Mouse (Mus musculus) limb, embryonic 14.5 days (tissue): ENCODE data around the gene Zfyve9. TPM values are rescaled to one million over a fixed set of nuclear protein-coding genes. Genes with fewer than 3 reads are reported as not detected.

Experiments
- ATAC-seq: fragments of 200-750 bp; cut with Nextera tagmentation; 2 replicates; pipeline ENCODE4 v1.8.0; 2017; ENCODE audit warnings: low read depth, moderate number of reproducible peaks, moderate TSS enrichment; ENCODE audit not compliant: low FRiP score
- DNase-seq: peaks from one replicate; pipeline ENCODE4 v3.0.0-alpha.2; 2015; ENCODE audit warnings: low spot score
- H3K27ac ChIP-seq: fragments of 300-500 bp; sonication (generic); replicated peaks from 2 replicates; pipeline ENCODE4 v1.5.1; 2014; ENCODE audit warnings: low read depth, mild to moderate bottlenecking, low read length, moderate library complexity, mixed read lengths
- H3K27me3 ChIP-seq: fragments of 300-500 bp; sonication (generic); 2 replicates; pipeline ENCODE4 v1.6.1; 2014; ENCODE audit warnings: low read length, mixed read lengths; ENCODE audit not compliant: control insufficient read depth, insufficient read depth
- H3K36me3 ChIP-seq: fragments of 300-500 bp; sonication (generic); 2 replicates; pipeline ENCODE4 v1.6.1; 2014; ENCODE audit warnings: mild to moderate bottlenecking, low read length, moderate library complexity, mixed read lengths; ENCODE audit not compliant: control insufficient read depth, insufficient read depth
- H3K4me1 ChIP-seq: fragments of 300-500 bp; sonication (generic); 2 replicates; pipeline ENCODE4 v1.6.1; 2014; ENCODE audit warnings: antibody characterized with exemption, low read length, mixed read lengths; ENCODE audit not compliant: control insufficient read depth, insufficient read depth
- H3K4me2 ChIP-seq: fragments of 300-500 bp; sonication (generic); replicated peaks from 2 replicates; pipeline ENCODE4 v1.6.1; 2014; ENCODE audit warnings: low read depth, mild to moderate bottlenecking, low read length, moderate library complexity; ENCODE audit not compliant: severe bottlenecking
- H3K4me3 ChIP-seq: fragments of 300-500 bp; sonication (generic); replicated peaks from 2 replicates; pipeline ENCODE4 v1.5.1; 2014; ENCODE audit warnings: low read length
- H3K9ac ChIP-seq: fragments of 300-500 bp; sonication (generic); 2 replicates; pipeline ENCODE4 v1.6.1; 2014; ENCODE audit warnings: mild to moderate bottlenecking, low read depth, low read length, moderate library complexity; ENCODE audit not compliant: severe bottlenecking
- H3K9me3 ChIP-seq: fragments of 300-500 bp; sonication (generic); 2 replicates; pipeline ENCODE4 v1.6.1; 2016; ENCODE audit warnings: low read length; ENCODE audit not compliant: control insufficient read depth
- POLR2A ChIP-seq: fragments of 200-500 bp; IDR thresholded peaks from 2 replicates; pipeline ENCODE4 v1.8.0; 2012; ENCODE audit warnings: inconsistent platforms, mild to moderate bottlenecking, moderate library complexity, borderline replicate concordance; ENCODE audit not compliant: insufficient read depth, insufficient read length; ENCODE audit errors: extremely low read depth
- WGBS: fragments of 180-500 bp; shearing (Covaris S2); extraction: QIAGEN DNeasy Blood & Tissue Kit; methylation state at CpG from one replicate; pipeline ENCODE4 v1.1.7; 2014; 5-methylcytosine and 5-hydroxymethylcytosine counted together
- polyA plus RNA-seq, 2 experiments: library from polyadenylated mRNA; depleted of rRNA in 1 of 2; stranded (reverse) in 1 of 2; unstranded in 1 of 2; fragments of >200 nt; fragmentation: Nextera tagmentation in 1 of 2; extraction: Ambion mirVana in 1 of 2; gene quantifications; 2 replicates each; pipeline versions ENCODE4 v1.2.1 to v1.2.3; 2012 to 2014

Zfyve9 gene
- polyA plus RNA-seq, 2 experiments, result 5.8 to 9.6 TPM

DNA sequence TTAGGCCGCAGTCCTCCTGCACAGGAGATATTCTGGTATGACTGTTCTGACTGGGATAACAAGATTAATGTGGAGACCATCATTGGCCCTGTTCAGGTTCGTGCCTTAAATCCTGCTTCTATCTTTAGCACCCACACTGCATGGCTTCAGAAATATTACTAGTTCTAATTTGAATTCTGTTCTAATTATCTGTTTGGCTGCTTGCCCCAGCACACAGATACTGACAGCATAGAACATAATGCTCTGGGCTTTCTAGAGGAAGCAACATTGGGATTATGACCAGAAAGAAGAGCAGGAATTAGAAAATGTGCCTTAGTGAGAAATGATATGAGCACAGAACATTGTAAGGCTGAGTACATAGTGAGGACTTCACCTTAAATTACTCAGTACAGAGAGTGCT is 187.2 kb downstream of the Zfyve9 start:
- Histone ChIP-seq H3K9ac (no peak overlapping the region), H3K4me2 (no peak overlapping the region), H3K4me1 (no peaks in the 10 kb centered on the region), H3K27ac (no peak overlapping the region), H3K27me3 (no peaks in the 10 kb centered on the region), H3K9me3 (no peaks in the 10 kb centered on the region), H3K4me3 (no peak overlapping the region), H3K36me3 (peaks cover 12% of the 10 kb centered on the region)
- 95% methylated on average over 2 of the region's 2 CpGs for WGBS
- ATAC-seq (no peak), DNase-seq (no peak)
- no peak for TF ChIP-seq POLR2A

Other genes starting within 250 kb of the Zfyve9 start
- gene Prpf38a, start 201.5 kb downstream of the Zfyve9 start, polyA plus RNA-seq (2012; rRNA removed), result 29.4 and 51.7 TPM in 2 replicates
- gene Prpf38a, start 201.5 kb downstream of the Zfyve9 start, polyA plus RNA-seq (2014; fragmentation: Nextera tagmentation; extraction: Ambion mirVana), result 78.1 and 83.0 TPM in 2 replicates
- gene Orc1, start 201.4 kb downstream of the Zfyve9 start, polyA plus RNA-seq (2012; rRNA removed), result 6.4 and 7.4 TPM in 2 replicates
- 9.2 and 9.3 TPM in 2 replicates for gene Orc1, start 201.4 kb downstream of the Zfyve9 start, polyA plus RNA-seq (2014; fragmentation: Nextera tagmentation; extraction: Ambion mirVana)
- 53.4 and 56.2 TPM in 2 replicates for gene Cc2d1b, start 160.9 kb downstream of the Zfyve9 start, polyA plus RNA-seq (2012; rRNA removed)
- 28.9 and 32.4 TPM in 2 replicates for gene Cc2d1b, start 160.9 kb downstream of the Zfyve9 start, polyA plus RNA-seq (2014; fragmentation: Nextera tagmentation; extraction: Ambion mirVana)
- gene 3110021N24Rik, start 61.1 kb downstream of the Zfyve9 start, polyA plus RNA-seq (2012; rRNA removed), result 0.26 and 0.29 TPM in 2 replicates
- gene 3110021N24Rik, start 61.1 kb downstream of the Zfyve9 start, polyA plus RNA-seq (2014; fragmentation: Nextera tagmentation; extraction: Ambion mirVana), result 1.5 and 2.3 TPM in 2 replicates
- 73.8 and 99.9 TPM in 2 replicates for gene Btf3l4, start 52.8 kb upstream of the Zfyve9 start, polyA plus RNA-seq (2012; rRNA removed)
- 167 and 179 TPM in 2 replicates for gene Btf3l4, start 52.8 kb upstream of the Zfyve9 start, polyA plus RNA-seq (2014; fragmentation: Nextera tagmentation; extraction: Ambion mirVana)
- 65.2 and 76.3 TPM in 2 replicates for gene Txndc12, start 53.8 kb upstream of the Zfyve9 start, polyA plus RNA-seq (2012; rRNA removed)
- gene Txndc12, start 53.8 kb upstream of the Zfyve9 start, polyA plus RNA-seq (2014; fragmentation: Nextera tagmentation; extraction: Ambion mirVana), result 105 and 116 TPM in 2 replicates
- gene Kti12, start 67.0 kb upstream of the Zfyve9 start, polyA plus RNA-seq (2012; rRNA removed), result 39.9 and 49.7 TPM in 2 replicates
- gene Kti12, start 67.0 kb upstream of the Zfyve9 start, polyA plus RNA-seq (2014; fragmentation: Nextera tagmentation; extraction: Ambion mirVana), result 45.1 and 47.3 TPM in 2 replicates
- gene A730015C16Rik, start 67.8 kb upstream of the Zfyve9 start, polyA plus RNA-seq (2012; rRNA removed), result 0.08 and 0.22 TPM in 2 replicates
- gene A730015C16Rik, start 67.8 kb upstream of the Zfyve9 start, polyA plus RNA-seq (2014; fragmentation: Nextera tagmentation; extraction: Ambion mirVana), result 1.4 and 1.6 TPM in 2 replicates
- 9.8 and 11.9 TPM in 2 replicates for gene Rab3b, start 98.3 kb upstream of the Zfyve9 start, polyA plus RNA-seq (2012; rRNA removed)
- 15.0 and 21.2 TPM in 2 replicates for gene Rab3b, start 98.3 kb upstream of the Zfyve9 start, polyA plus RNA-seq (2014; fragmentation: Nextera tagmentation; extraction: Ambion mirVana)
- 114 and 133 TPM in 2 replicates for gene Nrd1, start 219.9 kb upstream of the Zfyve9 start, polyA plus RNA-seq (2012; rRNA removed)
- gene Nrd1, start 219.9 kb upstream of the Zfyve9 start, polyA plus RNA-seq (2014; fragmentation: Nextera tagmentation; extraction: Ambion mirVana), result 50.1 and 50.6 TPM in 2 replicates